Mouse (Mus musculus) heart, postnatal 36 days (tissue): Measurements from ENCODE around the gene Wdhd1. TPM values are rescaled to one million over a fixed set of nuclear protein-coding genes. Genes with fewer than 3 reads are reported as not detected.

Source experiments
- DNase-seq, 2 experiments: peaks; one replicate each; pipeline ENCODE4 v3.0.0; 2021 to 2022
- intact Hi-C: fragments of 180-260 bp; cut with DNase I; formaldehyde crosslinking; loops from one replicate; pipeline ENCODE4 v1.15.1; 2025
- total RNA-seq, 2 experiments: library from RNA; stranded (reverse); gene quantifications; 2 replicates each; pipeline ENCODE4 v1.2.3; 2021

The Wdhd1 gene
- total RNA-seq, 2 experiments from 2014 or later = 1.00 to 1.0 TPM

GRCm38 (mm10) chr14:47283568-47283967 lies 6.9 kb upstream of the Wdhd1 start:
- intact Hi-C loops = no loop called here
- DNase-seq = no peak

GRCm38 (mm10) chr14:47281535-47281934 lies 4.9 kb upstream of the Wdhd1 start:
- intact Hi-C loops = no loop called here
- no peak for DNase-seq

GRCm38 (mm10) chr14:47279058-47279457 lies 2.4 kb upstream of the Wdhd1 start:
- no peak for DNase-seq
- intact Hi-C loops = no loop called here

- intact Hi-C loops = loop anchor here (2.0 kb wide), 2 partner anchors 23 to 121 kb away; partner anchors contain the start of gene Mapk1ip1l
- DNase-seq = no peak
Measured at GRCm38 (mm10) chr14:47276036-47276603, 537 bp downstream of the Wdhd1 start.

GRCm38 (mm10) chr14:47275417-47275816 lies 1.2 kb downstream of the Wdhd1 start:
- intact Hi-C loops = no loop called here
- DNase-seq = no peak

- DNase-seq = no peak
- intact Hi-C loops = no loop called here
Measured at GRCm38 (mm10) chr14:47273751-47274150, 2.9 kb downstream of the Wdhd1 start.

GRCm38 (mm10) chr14:47269706-47270105 lies 7.0 kb downstream of the Wdhd1 start:
- DNase-seq = no peak
- intact Hi-C loops = no loop called here

GRCm38 (mm10) chr14:47269056-47269455 lies 7.6 kb downstream of the Wdhd1 start:
- DNase-seq = no peak
- intact Hi-C loops = no loop called here

- intact Hi-C loops = no loop called here
- no peak for DNase-seq
Measured at GRCm38 (mm10) chr14:47265829-47266228, 10.8 kb downstream of the Wdhd1 start.

GRCm38 (mm10) chr14:47264866-47265265 lies 11.8 kb downstream of the Wdhd1 start:
- no peak for DNase-seq
- intact Hi-C loops = no loop called here

- intact Hi-C loops = loop anchor here (5.0 kb wide), 2 partner anchors 163 to 1258 kb away; no protein-coding TSS in a partner anchor
- DNase-seq = no peak
Measured at GRCm38 (mm10) chr14:47249839-47250238, 26.8 kb downstream of the Wdhd1 start.

- intact Hi-C loops = no loop called here
- no peak for DNase-seq
Measured at GRCm38 (mm10) chr14:47242753-47243152, 33.9 kb downstream of the Wdhd1 start.

GRCm38 (mm10) chr14:47241046-47241445 lies 35.6 kb downstream of the Wdhd1 start:
- intact Hi-C loops = no loop called here
- no peak for DNase-seq

GRCm38 (mm10) chr14:47240600-47240999 lies 36.1 kb downstream of the Wdhd1 start:
- DNase-seq = no peak
- intact Hi-C loops = no loop called here

- no peak for DNase-seq
- intact Hi-C loops = no loop called here
Measured at GRCm38 (mm10) chr14:47237286-47237685, 39.4 kb downstream of the Wdhd1 start.

GRCm38 (mm10) chr14:47236491-47236890 lies 40.2 kb downstream of the Wdhd1 start:
- no peak for DNase-seq
- intact Hi-C loops = no loop called here

GRCm38 (mm10) chr14:47234526-47235250 lies 42.0 kb downstream of the Wdhd1 start:
- no peak for DNase-seq
- intact Hi-C loops = no loop called here

- DNase-seq = no peak
- intact Hi-C loops = no loop called here
Measured at GRCm38 (mm10) chr14:47234032-47234431, 42.6 kb downstream of the Wdhd1 start.

- intact Hi-C loops = no loop called here
- DNase-seq = no peak
Measured at GRCm38 (mm10) chr14:47233602-47234001, 43.1 kb downstream of the Wdhd1 start.

- DNase-seq = no peak
- intact Hi-C loops = no loop called here
Measured at GRCm38 (mm10) chr14:47229796-47230376, 46.8 kb downstream of the Wdhd1 start.

GRCm38 (mm10) chr14:47225931-47226330 lies 50.7 kb downstream of the Wdhd1 start:
- intact Hi-C loops = no loop called here
- no peak for DNase-seq
